Mouse (Mus musculus): Measurements from ENCODE around the gene Ism2. TPM values are rescaled to one million over a fixed set of nuclear protein-coding genes. Genes with fewer than 3 reads are reported as not detected.

Ism2 gene
- 1.0 and 1.2 TPM in 2 replicates for polyA plus RNA-seq (2016; fragmentation: Nextera tagmentation; extraction: Ambion mirVana)

DNA sequence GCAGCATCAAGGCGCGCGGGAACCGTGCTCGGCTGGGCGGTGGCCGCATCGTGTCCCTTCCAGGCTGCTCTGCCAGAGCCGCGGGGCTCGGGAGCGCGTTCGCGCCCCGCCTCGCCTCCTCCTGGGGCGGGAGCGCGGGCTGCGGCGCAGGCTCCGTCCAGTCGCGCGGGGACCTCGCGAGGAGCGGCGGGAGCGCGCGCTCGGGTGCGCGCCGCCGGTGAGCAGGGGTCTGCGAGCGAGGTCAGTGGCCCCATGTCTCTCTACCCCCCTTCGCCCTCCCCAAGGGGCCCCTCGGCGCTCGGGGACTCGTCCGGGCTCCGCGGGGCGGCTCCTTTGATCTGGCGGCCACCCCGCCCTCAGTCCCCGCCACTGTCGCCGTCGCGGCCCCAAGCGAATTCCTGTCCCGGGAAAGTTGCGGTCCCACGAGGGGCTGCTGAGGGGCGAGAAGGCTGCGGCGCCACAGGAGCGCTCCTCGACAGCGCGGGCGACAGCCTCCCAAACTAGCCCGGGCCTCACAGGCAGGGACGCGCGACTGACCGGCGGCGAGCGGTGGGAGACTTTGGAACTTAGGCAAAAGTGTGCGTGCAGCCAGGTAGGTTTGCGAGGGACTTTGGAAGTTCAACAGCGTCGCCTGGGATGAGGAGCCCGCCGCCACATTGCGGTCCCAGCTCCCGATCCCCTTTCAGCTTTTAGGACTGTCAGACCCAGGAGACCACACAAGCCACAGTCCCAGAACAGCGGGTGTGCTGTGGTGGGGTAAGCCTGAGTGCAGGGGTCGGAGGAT is at the start of gene Ism2:
Gene Ism2, minus strand, starts transcription at position 49 of the 784 bp plus-strand sequence.
- Histone ChIP-seq H3K36me3 (no peaks in the 10 kb centered on the region), H3K9ac (replicated peaks) (peak within 1 kb of the TSS; percentile 64), H3K4me2 (replicated peaks) (peak within 1 kb of the TSS; percentile 97), H3K27ac (replicated peaks) (no peak within 1 kb of the TSS), H3K9me3 (no peaks in the 10 kb centered on the region), H3K4me3 (peak within 1 kb of the TSS; percentile 74), H3K4me1 (peaks cover 13% of the 10 kb centered on the region), H3K27me3 (peaks cover 43% of the 10 kb centered on the region)
- ATAC-seq (ENCODE audit: low FRiP score, low read depth): peak; percentile 82
- WGBS: under 1% methylated on average over 79 of the region's 86 CpGs

DNA sequence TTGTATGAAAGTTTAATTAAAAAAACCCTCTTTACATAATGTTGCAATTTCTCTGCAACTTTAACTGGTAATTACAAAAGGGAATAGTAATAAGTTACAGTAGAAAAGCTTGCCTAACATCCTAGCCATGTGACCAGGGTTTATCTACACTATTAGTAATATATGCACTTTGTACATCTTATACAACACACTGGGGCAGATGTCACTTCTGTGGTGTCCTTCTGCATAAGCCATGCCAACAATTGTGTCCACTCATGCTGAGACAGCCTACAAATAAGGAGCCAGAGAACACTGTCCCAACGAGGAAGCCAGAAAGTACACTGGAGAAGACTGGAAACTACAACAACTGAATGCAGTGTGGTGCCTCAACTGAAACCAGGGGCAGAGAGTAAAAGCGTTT is 48.5 kb upstream of the Ism2 start:
- no peaks in the 10 kb centered on the region for H3K9me3 ChIP-seq
- no peak overlapping the region for H3K9ac ChIP-seq (replicated peaks)
- H3K4me2 ChIP-seq (replicated peaks): no peak overlapping the region
- ATAC-seq (ENCODE audit: low FRiP score, low read depth): no peak
- H3K4me1 ChIP-seq: no peaks in the 10 kb centered on the region
- no peak overlapping the region for H3K27ac ChIP-seq (replicated peaks)
- H3K27me3 ChIP-seq: no peaks in the 10 kb centered on the region
- no peak overlapping the region for H3K4me3 ChIP-seq
- WGBS: 75% methylated on average over 2 of the region's 2 CpGs
- H3K36me3 ChIP-seq: peaks cover 11% of the 10 kb centered on the region; the same call in 1 of the 2 replicates

DNA sequence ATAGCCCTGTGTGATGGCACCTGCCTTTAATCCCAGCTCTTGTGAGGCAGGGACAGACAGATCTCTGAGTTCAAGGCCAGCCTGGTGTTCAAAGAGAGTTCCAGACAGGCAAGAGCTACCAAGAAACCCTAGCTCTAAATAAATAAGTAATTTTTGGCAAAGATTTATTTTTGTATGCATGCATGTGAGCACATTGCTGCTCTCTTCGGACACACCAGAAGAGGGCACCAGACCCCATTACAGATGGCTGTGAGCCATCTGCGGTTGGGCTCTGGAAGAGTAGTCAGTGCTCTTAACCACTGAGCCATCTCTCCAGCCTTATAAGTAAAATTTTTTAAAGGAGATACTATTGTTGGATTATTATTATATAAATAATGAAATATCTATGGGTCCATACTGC is 48.0 kb upstream of the Ism2 start:
- Histone ChIP-seq H3K9ac (replicated peaks) (no peak overlapping the region), H3K36me3 (peaks cover 11% of the 10 kb centered on the region; the same call in 1 of the 2 replicates), H3K9me3 (no peaks in the 10 kb centered on the region), H3K27me3 (no peaks in the 10 kb centered on the region), H3K4me2 (replicated peaks) (no peak overlapping the region), H3K4me1 (no peaks in the 10 kb centered on the region), H3K4me3 (no peak overlapping the region), H3K27ac (replicated peaks) (no peak overlapping the region)
- ATAC-seq (ENCODE audit: low FRiP score, low read depth): no peak
- 92% methylated on average over 2 of the region's 2 CpGs for WGBS

DNA sequence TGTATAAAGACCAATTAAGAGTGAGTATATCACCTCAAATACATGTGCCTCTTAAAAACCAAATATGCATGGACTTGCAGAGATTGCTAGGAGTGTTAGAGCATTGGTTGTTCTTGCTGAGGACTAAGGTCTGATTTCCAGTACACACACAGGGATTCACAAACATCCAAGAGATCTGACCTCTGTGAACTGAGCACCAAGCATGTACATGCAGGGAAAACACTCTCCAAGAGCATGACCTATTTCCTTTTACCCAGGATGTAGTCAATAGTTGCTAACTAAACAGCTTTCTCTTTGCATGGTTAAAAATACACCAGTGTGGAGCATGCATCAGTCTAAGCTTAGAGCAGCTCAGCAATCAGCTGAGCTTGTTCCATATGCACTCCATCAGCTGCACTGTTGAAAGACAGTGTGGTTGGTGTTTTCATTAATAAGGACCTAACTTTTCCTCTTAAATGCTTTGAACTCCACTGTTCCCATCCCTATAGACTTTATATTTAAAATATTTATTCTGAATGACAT is 43.6 kb upstream of the Ism2 start:
- Histone ChIP-seq H3K9me3 (no peaks in the 10 kb centered on the region), H3K36me3 (peaks cover 23% of the 10 kb centered on the region), H3K4me3 (no peak overlapping the region), H3K27me3 (no peaks in the 10 kb centered on the region), H3K4me2 (replicated peaks) (no peak overlapping the region), H3K9ac (replicated peaks) (no peak overlapping the region), H3K27ac (replicated peaks) (no peak overlapping the region), H3K4me1 (no peaks in the 10 kb centered on the region)
- no peak for ATAC-seq (ENCODE audit: low FRiP score, low read depth)

DNA sequence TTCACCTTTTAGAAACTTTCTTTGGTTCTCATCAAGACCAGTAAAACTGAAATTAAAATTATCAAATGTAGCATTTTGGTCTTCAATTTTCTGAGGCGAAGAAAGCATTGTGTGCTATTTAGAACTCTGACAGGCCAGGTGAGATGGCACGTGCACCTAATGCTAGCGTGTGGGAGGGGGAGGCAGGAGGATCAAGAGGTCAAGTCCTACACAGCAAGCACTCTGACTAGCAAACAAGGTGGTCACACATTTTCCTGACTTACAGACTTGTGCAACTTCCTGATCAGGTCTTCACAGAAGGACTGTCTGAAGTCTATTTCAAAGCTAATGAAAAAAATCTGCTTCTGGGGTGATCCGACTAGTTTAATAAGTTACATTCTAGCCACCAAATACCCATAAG is 38.6 kb upstream of the Ism2 start:
- Histone ChIP-seq H3K36me3 (peaks cover 12% of the 10 kb centered on the region; the same call in 1 of the 2 replicates), H3K9ac (replicated peaks) (no peak overlapping the region), H3K4me3 (no peak overlapping the region), H3K4me2 (replicated peaks) (no peak overlapping the region), H3K27me3 (no peaks in the 10 kb centered on the region), H3K4me1 (no peaks in the 10 kb centered on the region), H3K27ac (replicated peaks) (no peak overlapping the region), H3K9me3 (no peaks in the 10 kb centered on the region)
- WGBS: 88% methylated on average over 4 of the region's 4 CpGs
- ATAC-seq (ENCODE audit: low FRiP score, low read depth): no peak

DNA sequence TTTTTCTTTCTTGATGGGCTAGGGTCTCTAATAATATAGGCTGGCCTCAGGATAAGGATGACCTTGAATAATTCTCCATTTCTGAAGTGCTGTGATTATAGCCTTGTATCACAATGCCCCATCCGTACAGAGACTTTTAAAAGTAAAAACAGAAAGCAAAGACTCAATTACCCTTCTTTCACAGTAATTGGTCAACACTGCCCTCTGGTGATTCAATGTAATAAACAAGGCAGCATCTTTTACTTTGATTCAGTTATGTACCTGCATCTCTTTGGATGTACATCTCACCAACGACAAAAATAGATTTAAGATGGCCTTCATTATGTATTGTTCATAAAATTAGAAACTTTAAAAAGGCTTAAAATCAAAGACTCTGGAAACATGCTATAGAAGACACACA is 35.4 kb upstream of the Ism2 start:
- H3K27me3 ChIP-seq: peaks cover 26% of the 10 kb centered on the region
- H3K9ac ChIP-seq (replicated peaks): no peak overlapping the region
- H3K36me3 ChIP-seq: 0 out of 2 replicates have a peak, but pooled peaks cover 3% of the 10 kb centered on the region
- peaks cover 10% of the 10 kb centered on the region; the same call in 1 of the 2 replicates for H3K4me1 ChIP-seq
- no peak overlapping the region for H3K27ac ChIP-seq (replicated peaks)
- no peak overlapping the region for H3K4me3 ChIP-seq
- H3K9me3 ChIP-seq: no peaks in the 10 kb centered on the region
- ATAC-seq (ENCODE audit: low FRiP score, low read depth): no peak
- H3K4me2 ChIP-seq (replicated peaks): no peak overlapping the region
- 28% methylated on average over 2 of the region's 2 CpGs for WGBS

DNA sequence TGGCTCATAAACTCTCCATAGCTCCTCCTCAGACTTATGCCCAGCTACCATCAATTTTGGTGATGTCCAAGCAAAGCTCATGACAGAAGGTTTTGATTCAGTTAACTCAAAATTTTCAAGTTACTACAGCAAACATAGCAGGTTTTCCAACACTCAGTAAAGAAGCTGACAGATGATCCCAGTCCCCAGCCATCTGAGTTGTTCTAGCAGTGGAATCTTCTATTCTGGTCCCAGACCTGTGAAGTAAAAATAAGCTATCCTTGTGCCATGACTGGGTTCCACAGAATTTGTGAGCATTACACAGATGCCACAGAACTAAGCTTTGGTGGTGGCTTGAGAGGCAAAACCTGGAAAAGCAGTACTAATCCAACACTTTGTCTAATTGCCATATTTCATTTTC is 34.3 kb upstream of the Ism2 start:
- Histone ChIP-seq H3K36me3 (no peaks in the 10 kb centered on the region), H3K4me2 (replicated peaks) (no peak overlapping the region), H3K4me1 (peaks cover 10% of the 10 kb centered on the region; the same call in 1 of the 2 replicates), H3K27ac (replicated peaks) (no peak overlapping the region), H3K27me3 (peaks cover 36% of the 10 kb centered on the region), H3K9ac (replicated peaks) (no peak overlapping the region), H3K9me3 (no peaks in the 10 kb centered on the region), H3K4me3 (no peak overlapping the region)
- ATAC-seq (ENCODE audit: low FRiP score, low read depth): no peak

DNA sequence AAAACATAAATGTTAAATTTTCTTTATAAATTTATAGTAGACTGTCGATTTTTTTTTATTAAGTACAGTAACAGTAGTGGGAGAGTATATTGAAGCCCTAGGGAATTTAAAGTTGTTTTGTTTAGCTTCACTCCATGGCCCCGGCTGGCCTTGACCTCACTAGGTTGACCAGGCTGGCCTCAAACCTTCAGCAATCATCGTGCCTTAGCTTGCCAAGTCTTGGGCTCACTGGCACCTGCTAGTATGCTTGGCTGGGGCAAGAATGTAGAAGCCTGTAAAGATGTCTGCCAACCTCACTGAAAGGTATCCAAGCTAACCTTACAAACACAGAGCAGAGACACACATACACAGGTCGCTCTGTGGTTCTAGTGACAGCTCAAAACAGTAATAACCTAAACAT is 33.0 kb upstream of the Ism2 start:
- Histone ChIP-seq H3K4me2 (replicated peaks) (no peak overlapping the region), H3K27ac (replicated peaks) (no peak overlapping the region), H3K4me3 (no peak overlapping the region), H3K4me1 (peaks cover 17% of the 10 kb centered on the region), H3K9ac (replicated peaks) (no peak overlapping the region), H3K27me3 (peaks cover 43% of the 10 kb centered on the region), H3K36me3 (no peaks in the 10 kb centered on the region), H3K9me3 (no peaks in the 10 kb centered on the region)
- WGBS: 94% methylated on average over 4 of the region's 4 CpGs
- no peak for ATAC-seq (ENCODE audit: low FRiP score, low read depth)

DNA sequence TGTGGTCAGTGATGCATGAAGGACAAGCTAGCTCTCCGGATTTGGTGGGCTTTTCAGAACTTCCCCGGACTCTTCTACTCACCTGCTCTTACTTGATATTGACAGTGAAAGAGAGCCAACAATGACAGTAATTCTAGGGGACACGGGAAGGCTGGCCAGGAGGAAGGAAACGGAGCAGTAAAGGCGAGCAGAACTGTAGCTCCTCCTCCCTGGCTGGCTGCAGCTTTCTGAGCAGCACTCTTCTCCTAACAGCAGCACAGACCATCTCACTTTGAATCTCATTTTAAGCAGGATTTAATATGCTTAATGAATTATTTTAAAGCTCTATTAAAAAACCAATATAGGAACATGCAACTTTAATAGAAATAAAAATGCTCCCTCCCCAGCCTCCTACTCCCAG is 32.4 kb upstream of the Ism2 start:
- H3K9me3 ChIP-seq: no peaks in the 10 kb centered on the region
- no peak overlapping the region for H3K9ac ChIP-seq (replicated peaks)
- H3K4me1 ChIP-seq: peaks cover 20% of the 10 kb centered on the region
- no peaks in the 10 kb centered on the region for H3K36me3 ChIP-seq
- ATAC-seq (ENCODE audit: low FRiP score, low read depth): no peak
- no peak overlapping the region for H3K4me3 ChIP-seq
- H3K4me2 ChIP-seq (replicated peaks): no peak overlapping the region
- peaks cover 43% of the 10 kb centered on the region for H3K27me3 ChIP-seq
- 21% methylated on average over 5 of the region's 5 CpGs for WGBS
- no peak overlapping the region for H3K27ac ChIP-seq (replicated peaks)

DNA sequence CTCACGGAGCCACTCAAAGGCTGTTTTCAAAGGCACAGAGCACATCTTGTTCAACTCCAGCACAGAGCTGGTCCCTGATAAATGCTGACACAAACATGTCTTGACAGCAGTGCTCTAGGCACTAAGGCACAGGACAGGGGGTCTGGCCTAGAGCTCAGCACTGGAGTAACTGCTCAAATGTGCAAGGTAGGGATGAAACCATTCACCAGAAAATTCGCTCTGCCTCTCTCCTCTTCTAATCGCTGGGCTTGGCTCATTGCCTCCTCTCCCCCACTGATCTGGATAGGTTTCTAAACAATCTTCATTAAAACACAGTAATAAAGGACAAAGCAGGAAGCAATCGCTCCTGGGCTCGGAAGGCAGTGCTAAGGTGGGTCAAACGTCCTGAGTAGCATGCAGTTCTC is 31.6 kb upstream of the Ism2 start:
- no peak overlapping the region for H3K9ac ChIP-seq (replicated peaks)
- H3K4me2 ChIP-seq (replicated peaks): no peak overlapping the region
- peaks cover 47% of the 10 kb centered on the region for H3K27me3 ChIP-seq
- peaks cover 23% of the 10 kb centered on the region for H3K4me1 ChIP-seq
- no peak overlapping the region for H3K27ac ChIP-seq (replicated peaks)
- H3K36me3 ChIP-seq: no peaks in the 10 kb centered on the region
- 43% methylated on average over 6 of the region's 6 CpGs for WGBS
- no peak for ATAC-seq (ENCODE audit: low FRiP score, low read depth)
- H3K4me3 ChIP-seq: no peak overlapping the region
- H3K9me3 ChIP-seq: no peaks in the 10 kb centered on the region

DNA sequence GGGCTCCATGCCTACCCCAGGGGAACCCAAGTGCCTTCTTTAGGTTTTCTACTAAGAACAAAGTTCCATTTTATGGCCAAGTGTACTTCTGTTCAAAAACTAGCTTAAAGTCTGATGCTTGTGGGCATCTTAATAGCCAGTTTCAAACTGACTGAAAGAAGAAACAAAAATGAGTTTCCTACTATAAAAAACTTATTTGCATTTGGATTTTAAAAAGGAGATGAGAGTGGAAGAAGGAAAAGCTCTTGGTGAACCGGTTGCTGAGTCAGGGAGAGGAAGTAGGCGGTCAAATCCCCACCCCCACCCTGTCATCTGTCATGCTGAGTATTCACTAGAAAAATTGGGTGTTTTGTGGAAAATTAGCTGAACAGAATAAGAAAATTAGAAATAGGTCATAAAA is 30.7 kb upstream of the Ism2 start:
- Histone ChIP-seq H3K4me1 (peaks cover 24% of the 10 kb centered on the region), H3K36me3 (no peaks in the 10 kb centered on the region), H3K4me2 (replicated peaks) (no peak overlapping the region), H3K27ac (replicated peaks) (no peak overlapping the region), H3K4me3 (no peak overlapping the region), H3K9ac (replicated peaks) (no peak overlapping the region), H3K27me3 (peaks cover 56% of the 10 kb centered on the region), H3K9me3 (no peaks in the 10 kb centered on the region)
- no peak for ATAC-seq (ENCODE audit: low FRiP score, low read depth)
- WGBS: 68% methylated on average over 2 of the region's 2 CpGs

DNA sequence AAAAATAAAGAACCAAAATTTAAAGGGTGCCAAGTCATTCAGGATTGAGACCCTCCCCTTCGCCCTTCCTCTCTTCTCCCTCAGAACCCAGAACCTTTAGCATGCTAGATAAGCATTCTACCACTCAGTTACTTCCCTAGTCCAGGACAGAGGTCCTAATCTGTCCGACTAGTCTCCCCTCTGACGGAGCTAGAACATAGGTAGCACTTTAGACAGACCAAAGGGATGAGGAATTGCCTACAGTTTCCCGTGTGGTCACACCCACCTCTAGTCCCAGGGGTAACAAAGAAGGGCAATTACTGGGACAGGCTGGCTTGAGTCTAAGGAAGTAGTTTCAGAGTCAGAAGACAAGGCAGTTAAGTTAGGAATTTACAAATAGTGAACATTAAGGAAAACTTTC is 28.5 kb upstream of the Ism2 start:
- Histone ChIP-seq H3K4me1 (peaks cover 24% of the 10 kb centered on the region), H3K4me2 (replicated peaks) (no peak overlapping the region), H3K4me3 (no peak overlapping the region), H3K36me3 (0 out of 2 replicates have a peak, but pooled peaks cover 3% of the 10 kb centered on the region), H3K27me3 (peaks cover 73% of the 10 kb centered on the region), H3K27ac (replicated peaks) (no peak overlapping the region), H3K9ac (replicated peaks) (no peak overlapping the region), H3K9me3 (no peaks in the 10 kb centered on the region)
- ATAC-seq (ENCODE audit: low FRiP score, low read depth): peak; percentile 63
- WGBS: 12% methylated on average over 4 of the region's 4 CpGs
